Mouse (Mus musculus) liver, embryonic 16.5 days (tissue): ENCODE data around the gene Nat8f6. TPM values are rescaled to one million over a fixed set of nuclear protein-coding genes. Genes with fewer than 3 reads are reported as not detected.
"Not testable (repeated sequence)": the region's sequence is repeated elsewhere in the genome, so short reads cannot be mapped to it uniquely, and the experiment has no call there.

Experiments used
- ATAC-seq: fragments of 200-750 bp; cut with Nextera tagmentation; 2 replicates; pipeline ENCODE4 v1.8.0; 2017; ENCODE audit warnings: low read depth, mild to moderate bottlenecking, moderate number of reproducible peaks, moderate library complexity
- H3K27ac ChIP-seq: fragments of 300-500 bp; sonication (generic); 2 replicates; pipeline ENCODE4 v1.5.1; 2014; ENCODE audit warnings: mild to moderate bottlenecking, low read length
- H3K27me3 ChIP-seq: fragments of 300-500 bp; sonication (generic); 2 replicates; pipeline ENCODE4 v1.6.1; 2014; ENCODE audit warnings: low read depth, low read length, mixed read lengths; ENCODE audit not compliant: control insufficient read depth, insufficient read depth
- H3K36me3 ChIP-seq: fragments of 300-500 bp; sonication (generic); 2 replicates; pipeline ENCODE4 v1.6.1; 2014; ENCODE audit warnings: mild to moderate bottlenecking; ENCODE audit not compliant: control insufficient read depth, insufficient read depth
- H3K4me1 ChIP-seq: fragments of 300-500 bp; sonication (generic); 2 replicates; pipeline ENCODE4 v1.6.1; 2014; ENCODE audit warnings: low read depth, low read length, mixed read lengths; ENCODE audit not compliant: control insufficient read depth
- H3K4me2 ChIP-seq: fragments of 300-500 bp; sonication (generic); 2 replicates; pipeline ENCODE4 v1.6.1; 2014; ENCODE audit warnings: low read depth, low read length, mixed read lengths
- H3K4me3 ChIP-seq: fragments of 300-500 bp; sonication (generic); 2 replicates; pipeline ENCODE4 v1.5.1; 2014; ENCODE audit warnings: low read depth, mild to moderate bottlenecking, low read length
- H3K9ac ChIP-seq: fragments of 300-500 bp; sonication (generic); 2 replicates; pipeline ENCODE4 v1.6.1; 2014; ENCODE audit warnings: low read depth, low read length
- H3K9me3 ChIP-seq: fragments of 300-500 bp; sonication (generic); replicated peaks from 2 replicates; pipeline ENCODE4 v1.6.1; 2016; ENCODE audit warnings: low read length; ENCODE audit not compliant: control insufficient read depth
- WGBS: fragments of 180-500 bp; shearing (Covaris S2); extraction: QIAGEN DNeasy Blood & Tissue Kit; methylation state at CpG from one replicate; pipeline ENCODE4 v1.1.7; 2014; ENCODE audit not compliant: insufficient replicate concordance; 5-methylcytosine and 5-hydroxymethylcytosine counted together
- polyA plus RNA-seq: library from polyadenylated mRNA; unstranded; fragments of >200 nt; fragmentation: Nextera tagmentation; extraction: Ambion mirVana; gene quantifications from 2 replicates; pipeline ENCODE4 v1.2.1, GENCODE M21; 2015

The Nat8f6 gene
- polyA plus RNA-seq, 1 experiment from 2014 or later = not detected

DNA sequence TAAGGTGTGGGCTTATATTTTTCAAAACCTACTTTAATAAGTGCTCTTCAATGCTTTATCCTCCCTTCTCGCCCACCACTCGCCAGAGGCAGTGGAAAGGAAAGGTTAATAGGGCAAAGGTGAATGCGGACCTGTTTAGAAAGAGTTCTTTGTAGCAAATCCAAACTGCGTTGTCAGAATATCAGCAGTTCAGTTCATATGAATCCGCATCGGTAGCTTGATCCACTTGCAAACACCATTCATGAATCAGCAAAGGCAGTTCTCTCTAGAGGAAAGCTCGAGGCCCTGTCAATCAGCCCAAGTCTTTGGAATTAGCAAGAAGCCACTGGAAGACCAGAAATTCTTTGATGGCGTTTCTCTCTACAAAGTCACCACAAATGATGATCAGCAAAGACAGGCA lies 17.9 kb upstream of the Nat8f6 start:
- Histone ChIP-seq H3K27ac (no peak overlapping the region), H3K9ac (no peak overlapping the region), H3K27me3 (no peaks in the 10 kb centered on the region), H3K4me1 (no peaks in the 10 kb centered on the region), H3K4me2 (no peak overlapping the region), H3K9me3 (no peaks in the 10 kb centered on the region), H3K4me3 (no peak overlapping the region), H3K36me3 (no peaks in the 10 kb centered on the region)
- WGBS = 65% methylated on average over 8 of the region's 8 CpGs
- no peak for ATAC-seq

GRCm38 (mm10) chr6:85837307-85837706 lies 16.6 kb upstream of the Nat8f6 start:
- H3K36me3 ChIP-seq, H3K9ac ChIP-seq, H3K4me3 ChIP-seq, H3K9me3 ChIP-seq, H3K4me1 ChIP-seq, H3K27me3 ChIP-seq, H3K27ac ChIP-seq: not testable (repeated sequence)
- H3K4me2 ChIP-seq = 0 out of 2 replicates have a peak overlapping the region, but pooled peaks have one; percentile 13
- 13% methylated on average over 12 of the region's 12 CpGs for WGBS
- ATAC-seq = peak; percentile 32; the same call in 1 of the 2 replicates

DNA sequence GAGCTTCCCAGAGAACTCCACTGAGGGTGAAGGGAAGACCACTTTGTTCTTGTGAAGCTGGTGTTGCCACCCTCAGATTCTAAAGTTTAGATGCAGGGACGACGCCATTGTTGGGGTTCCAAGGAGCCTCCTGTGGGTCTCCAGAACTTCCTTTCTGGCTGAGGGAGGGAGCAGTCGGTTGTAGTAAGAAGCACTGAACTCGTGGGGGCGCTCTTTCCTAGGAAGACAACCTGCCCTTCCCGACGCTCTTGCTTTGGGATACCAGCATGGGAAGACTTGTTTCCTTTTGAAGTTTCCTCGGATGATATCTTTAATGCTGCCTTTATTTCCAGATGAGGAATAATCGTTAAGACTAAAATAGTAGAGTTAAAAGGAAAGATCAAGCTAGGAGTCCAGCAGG lies 16.1 kb upstream of the Nat8f6 start:
- not testable (repeated sequence) for H3K27me3 ChIP-seq, H3K4me1 ChIP-seq, H3K9me3 ChIP-seq, H3K27ac ChIP-seq, H3K36me3 ChIP-seq, H3K4me3 ChIP-seq, H3K9ac ChIP-seq, H3K4me2 ChIP-seq, ATAC-seq
- WGBS = 9% methylated on average over 8 of the region's 9 CpGs

DNA sequence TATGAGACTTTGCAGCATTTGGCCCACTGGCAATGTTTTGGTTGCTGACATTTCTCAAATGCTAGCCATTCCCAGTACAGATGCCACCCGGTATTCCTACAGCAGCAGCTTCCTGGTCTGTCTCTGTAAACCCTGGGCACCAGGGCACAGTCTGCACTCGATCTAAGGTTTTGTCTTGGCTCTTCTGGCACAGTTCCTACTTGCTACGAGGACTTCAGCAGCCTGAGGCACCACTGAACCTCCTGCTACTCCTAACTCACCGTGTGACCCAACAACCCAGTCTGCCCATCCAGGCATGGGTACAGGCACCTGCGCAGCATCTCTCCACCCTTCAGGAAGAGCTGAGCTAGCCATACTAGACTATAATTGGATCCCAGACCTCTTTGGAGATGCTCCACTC lies 15.3 kb upstream of the Nat8f6 start:
- ATAC-seq, H3K36me3 ChIP-seq: not testable (repeated sequence)

GRCm38 (mm10) chr6:85835104-85835503 lies 14.3 kb upstream of the Nat8f6 start:
- H3K27ac ChIP-seq, H3K9ac ChIP-seq, ATAC-seq, H3K4me3 ChIP-seq, H3K27me3 ChIP-seq, H3K36me3 ChIP-seq, H3K4me2 ChIP-seq, H3K9me3 ChIP-seq, H3K4me1 ChIP-seq: not testable (repeated sequence)
- 72% methylated on average over 1 of the region's 2 CpGs for WGBS

More for the DNA sequence above, 15.3 kb upstream of the Nat8f6 start:
- H3K4me2 ChIP-seq, H3K4me3 ChIP-seq, H3K27me3 ChIP-seq, H3K9me3 ChIP-seq, H3K9ac ChIP-seq, H3K4me1 ChIP-seq, H3K27ac ChIP-seq: not testable (repeated sequence)
- WGBS = 48% methylated on average over 5 of the region's 5 CpGs

DNA sequence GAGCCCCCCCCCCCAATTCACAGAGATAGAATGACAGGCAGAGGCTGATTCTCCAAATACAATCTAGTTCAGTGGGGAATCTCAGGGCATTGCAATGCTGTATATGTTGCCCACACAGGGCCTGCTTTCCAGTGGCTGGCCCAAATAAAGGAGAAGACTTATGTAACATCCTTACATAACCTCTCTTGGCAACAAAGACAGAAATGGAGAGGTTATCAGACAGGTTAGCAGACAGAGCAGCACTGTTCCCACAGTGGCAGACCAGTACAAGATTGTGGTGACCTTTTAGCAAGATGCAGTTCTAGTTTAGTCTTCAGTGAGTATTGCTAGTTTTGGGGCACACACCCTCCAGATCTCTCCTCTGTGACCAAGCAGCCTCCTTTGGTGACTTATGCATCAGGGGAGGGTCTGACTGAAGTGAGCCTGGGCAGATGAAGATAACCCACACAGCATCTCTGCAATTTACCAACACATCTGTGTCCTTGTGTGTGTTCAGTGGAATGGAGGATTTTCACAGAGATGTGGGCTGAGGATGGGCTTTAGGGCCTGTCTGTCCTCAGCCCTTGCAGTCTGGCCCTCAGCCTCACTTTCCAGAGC lies 13.8 kb upstream of the Nat8f6 start:
- H3K9ac ChIP-seq, H3K4me1 ChIP-seq, H3K4me3 ChIP-seq, H3K27me3 ChIP-seq, H3K36me3 ChIP-seq, H3K4me2 ChIP-seq, H3K27ac ChIP-seq, H3K9me3 ChIP-seq, ATAC-seq: not testable (repeated sequence)

- H3K4me3 ChIP-seq = no peak within 1 kb of the TSS
- no peaks in the 10 kb centered on the region for H3K27me3 ChIP-seq
- no peaks in the 10 kb centered on the region for H3K4me1 ChIP-seq
- no peak for ATAC-seq
- no peak within 1 kb of the TSS for H3K4me2 ChIP-seq
- no peak within 1 kb of the TSS for H3K9ac ChIP-seq
- H3K27ac ChIP-seq = no peak within 1 kb of the TSS
- no peaks in the 10 kb centered on the region for H3K9me3 ChIP-seq
- WGBS = 55% methylated on average over 7 of the region's 7 CpGs
- no peaks in the 10 kb centered on the region for H3K36me3 ChIP-seq
Observed at GRCm38 (mm10) chr6:85831796-85832321, 11.1 kb upstream of the Nat8f6 start, which contains the start of gene Nat8. Nat8 (minus strand) TSS chr6:85832082.

DNA sequence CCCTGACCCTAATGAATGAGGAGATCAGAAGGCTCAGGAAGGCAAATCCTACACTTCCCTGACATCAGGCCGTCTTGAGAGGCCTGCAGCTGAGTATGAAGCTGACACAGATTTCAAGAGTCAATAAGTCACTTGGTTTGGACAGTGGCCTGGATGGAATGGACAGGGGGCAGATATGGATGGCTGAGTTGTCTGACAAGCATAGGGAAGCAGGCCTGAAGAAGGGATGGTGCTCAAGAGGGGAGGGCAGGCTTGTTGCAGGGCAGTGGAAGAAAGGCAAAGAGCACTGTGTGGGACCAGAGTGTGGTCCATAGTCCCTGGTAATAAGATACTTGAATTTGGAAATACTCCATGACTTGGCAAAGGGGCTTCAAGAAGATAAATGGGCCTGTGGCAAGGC lies 8.7 kb upstream of the Nat8f6 start:
- Histone ChIP-seq H3K4me3 (no peak overlapping the region), H3K36me3 (no peaks in the 10 kb centered on the region), H3K4me2 (no peak overlapping the region), H3K9me3 (no peaks in the 10 kb centered on the region), H3K27me3 (no peaks in the 10 kb centered on the region), H3K9ac (no peak overlapping the region), H3K4me1 (no peaks in the 10 kb centered on the region), H3K27ac (no peak overlapping the region)
- 41% methylated on average over 1 of the region's 1 CpGs for WGBS
- ATAC-seq = no peak

DNA sequence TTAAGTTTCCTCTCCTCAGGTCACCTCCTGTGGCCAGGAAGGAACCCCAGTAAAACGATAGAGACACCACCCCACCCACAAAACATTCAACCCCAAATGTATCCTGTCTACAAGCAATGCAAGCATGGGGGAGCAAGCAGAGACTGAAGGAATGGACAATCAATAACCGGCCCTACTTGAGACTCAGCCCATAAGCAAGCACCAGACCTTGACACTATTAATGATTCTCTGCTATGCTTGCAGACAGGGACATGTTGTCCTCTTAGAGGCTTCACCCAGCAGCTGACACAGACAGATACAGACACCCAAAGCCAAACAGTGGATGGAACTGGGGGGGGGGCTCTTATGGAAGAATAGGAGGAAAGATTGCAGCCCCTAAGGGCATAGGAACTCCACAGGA lies 5.1 kb upstream of the Nat8f6 start:
- Histone ChIP-seq H3K9me3 (no peaks in the 10 kb centered on the region), H3K4me2 (no peak overlapping the region), H3K4me3 (no peak overlapping the region), H3K9ac (no peak overlapping the region), H3K36me3 (no peaks in the 10 kb centered on the region), H3K27ac (no peak overlapping the region), H3K4me1 (no peaks in the 10 kb centered on the region), H3K27me3 (no peaks in the 10 kb centered on the region)
- ATAC-seq = no peak
- WGBS = 47% methylated on average over 2 of the region's 2 CpGs
